8 mouse cellular contexts compared by ENCODE assay signal in the genomic region with DNA sequence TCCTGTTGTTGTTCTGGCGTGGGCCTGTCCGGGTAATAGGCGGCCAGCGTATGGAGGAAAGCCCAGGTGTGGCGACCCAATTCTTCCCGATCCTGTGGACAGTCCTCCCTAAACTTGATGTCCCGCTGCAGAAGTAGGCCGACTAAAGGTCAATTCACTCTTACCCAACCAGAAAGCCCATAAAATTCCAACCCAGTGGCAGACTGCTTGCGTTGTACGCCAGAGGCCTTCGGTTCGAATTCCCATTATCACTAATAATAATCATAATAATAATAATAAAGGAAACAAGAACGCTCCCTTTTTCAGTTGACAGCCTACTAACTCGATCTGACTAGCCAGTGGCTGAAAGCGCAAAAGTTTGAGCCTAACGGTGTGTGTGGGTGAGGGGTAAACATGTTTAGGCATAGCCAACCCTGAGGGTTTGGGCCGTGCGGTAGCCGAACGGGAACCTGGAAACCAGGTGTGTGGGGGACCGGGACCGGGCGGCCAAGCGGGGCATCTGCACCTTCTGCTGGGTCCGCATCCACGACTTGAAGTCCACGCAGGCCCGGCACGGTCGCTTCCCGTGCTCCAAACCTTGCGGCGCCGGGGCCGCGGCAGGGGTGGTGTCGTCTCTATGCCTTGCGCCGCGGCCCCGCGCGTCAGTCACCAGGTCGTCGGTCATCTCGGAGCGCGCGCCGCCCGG. TPM values are rescaled to one million over a fixed set of nuclear protein-coding genes. Genes with fewer than 3 reads are reported as not detected.
DNase-seq lines count a peak whose midpoint lies in the region; ATAC-seq and TF ChIP-seq lines count a peak whose summit lies in the region.

No protein-coding gene starts in this region.

- H3K4me2 ChIP-seq in heart, embryonic 11.5 days: peak overlapping the region; percentile 89
- peak overlapping the region; percentile 83 for H3K4me2 ChIP-seq in forebrain, postnatal 0 days (ENCODE audit: low read depth)
- H3K4me2 ChIP-seq in liver, embryonic 15.5 days: peak overlapping the region; percentile 96

- H3K36me3 ChIP-seq in heart, embryonic 11.5 days (ENCODE audit: control insufficient read depth, insufficient read depth, low read length): peaks cover 10% of the 10 kb centered on the region
- H3K36me3 ChIP-seq in ES-Bruce4 (ENCODE audit: control insufficient read depth, insufficient read depth, low read length, poor library complexity, severe bottlenecking): peaks cover 8% of the 10 kb centered on the region
- peaks cover 19% of the 10 kb centered on the region for H3K36me3 ChIP-seq in forebrain, postnatal 0 days (ENCODE audit: insufficient read depth)
- H3K36me3 ChIP-seq in liver, embryonic 15.5 days (replicated peaks): peaks cover 28% of the 10 kb centered on the region

- peak overlapping the region; percentile 90 for H3K9ac ChIP-seq in heart, embryonic 11.5 days (ENCODE audit: low read depth, low read length)
- H3K9ac ChIP-seq in ES-Bruce4 (ENCODE audit: low read depth, poor library complexity, severe bottlenecking): peak overlapping the region; percentile 95
- peak overlapping the region; percentile 79 for H3K9ac ChIP-seq in forebrain, postnatal 0 days
- peak overlapping the region; percentile 84 for H3K9ac ChIP-seq in liver, embryonic 15.5 days

- ATAC-seq in heart, embryonic 11.5 days (replicated peaks; ENCODE audit: insufficient number of reproducible peaks, low FRiP score, low TSS enrichment): peak; percentile 33; the same call in 1 of the 2 replicates
- ATAC-seq in forebrain, postnatal 0 days: no peak
- ATAC-seq in liver, embryonic 15.5 days (ENCODE audit: insufficient read depth): peak; percentile 13

- TF ChIP-seq EP300 in ES-Bruce4 (IDR thresholded peaks at IDR 0.05; ENCODE audit: insufficient read depth, low read depth, low read length): no peak

- TF ChIP-seq POLR2A in ES-Bruce4 (IDR thresholded peaks at IDR 0.05; ENCODE audit: insufficient read depth, low read length): no peak

- WGBS in heart, embryonic 11.5 days (ENCODE audit: insufficient replicate concordance): 8% methylated on average over 45 of the region's 51 CpGs
- WGBS in forebrain, postnatal 0 days: 7% methylated on average over 48 of the region's 51 CpGs
- 6% methylated on average over 51 of the region's 51 CpGs for WGBS in liver, embryonic 15.5 days (ENCODE audit: insufficient replicate concordance)

- H3K4me3 ChIP-seq in heart, embryonic 11.5 days (ENCODE audit: low read depth, low read length): peak overlapping the region; percentile 90
- peak overlapping the region; percentile 89 for H3K4me3 ChIP-seq in ES-Bruce4 (ENCODE audit: low read depth, low read length)
- H3K4me3 ChIP-seq in forebrain, postnatal 0 days (ENCODE audit: low read depth, low read length): peak overlapping the region; percentile 76
- peak overlapping the region; percentile 91 for H3K4me3 ChIP-seq in liver, embryonic 15.5 days (replicated peaks)

- H3K9me3 ChIP-seq in heart, embryonic 11.5 days (replicated peaks; ENCODE audit: control insufficient read depth, low read length): no peaks in the 10 kb centered on the region
- H3K9me3 ChIP-seq in ES-Bruce4 (replicated peaks; ENCODE audit: control insufficient read depth, insufficient read depth, low read length, poor library complexity, severe bottlenecking): no peaks in the 10 kb centered on the region
- no peaks in the 10 kb centered on the region for H3K9me3 ChIP-seq in forebrain, postnatal 0 days (ENCODE audit: low read length)
- no peaks in the 10 kb centered on the region for H3K9me3 ChIP-seq in liver, embryonic 15.5 days (replicated peaks)

- peaks cover 9% of the 10 kb centered on the region for H3K27me3 ChIP-seq in heart, embryonic 11.5 days (ENCODE audit: control insufficient read depth, insufficient read depth, low read length)
- H3K27me3 ChIP-seq in ES-Bruce4 (ENCODE audit: control insufficient read depth, insufficient read depth, low read length, poor library complexity, severe bottlenecking): no peaks in the 10 kb centered on the region
- H3K27me3 ChIP-seq in forebrain, postnatal 0 days (ENCODE audit: insufficient read depth, low read length): no peaks in the 10 kb centered on the region
- peaks cover 25% of the 10 kb centered on the region for H3K27me3 ChIP-seq in liver, embryonic 15.5 days

- H3K27ac ChIP-seq in heart, embryonic 11.5 days (ENCODE audit: low read depth, low read length): peak overlapping the region; percentile 78
- peak overlapping the region; percentile 86 for H3K27ac ChIP-seq in ES-Bruce4 (ENCODE audit: insufficient read depth, low read length)
- H3K27ac ChIP-seq in forebrain, postnatal 0 days (ENCODE audit: low read depth, low read length): peak overlapping the region; percentile 90
- peak overlapping the region; percentile 85 for H3K27ac ChIP-seq in liver, embryonic 15.5 days (replicated peaks)

- no peak for DNase-seq in heart, adult 11 months
- no peak for DNase-seq in forebrain, postnatal 0 days
- DNase-seq in cerebellum, adult 8-10 months: no peak
- DNase-seq in layer of hippocampus, adult 8-10 months (ENCODE audit: low spot score in 2 of 2): no peak
- DNase-seq in spleen, postnatal 36 days (ENCODE audit: low spot score in 2 of 2): no peak

- H3K4me1 ChIP-seq in heart, embryonic 11.5 days (ENCODE audit: control insufficient read depth, insufficient read depth, low read length): peaks cover 14% of the 10 kb centered on the region
- peaks cover 6% of the 10 kb centered on the region for H3K4me1 ChIP-seq in ES-Bruce4 (ENCODE audit: control insufficient read depth, insufficient read depth, low read length)
- H3K4me1 ChIP-seq in forebrain, postnatal 0 days (ENCODE audit: insufficient read depth): peaks cover 16% of the 10 kb centered on the region
- peaks cover 32% of the 10 kb centered on the region for H3K4me1 ChIP-seq in liver, embryonic 15.5 days (replicated peaks)

- no peak for TF ChIP-seq CTCF in ES-Bruce4 (IDR thresholded peaks at IDR 0.05; ENCODE audit: low read depth, low read length)
- no peak for TF ChIP-seq CTCF in forebrain, postnatal 0 days (IDR thresholded peaks at IDR 0.05; ENCODE audit: low read depth)

RNA-seq across cellular contexts. Expression of gene Gfer, which starts 0.5 kb away (rescaled TPM):
- polyA plus RNA-seq in heart, embryonic 11.5 days (2014; fragmentation: Nextera tagmentation; extraction: Ambion mirVana): 36.7 and 39.0 TPM in 2 replicates
- polyA plus RNA-seq in ES-Bruce4 (2011; ENCODE audit: insufficient read depth, insufficient read length, low read depth, missing spikeins): 79.6 and 84.0 TPM in 2 replicates
- total RNA-seq in forebrain, postnatal 0 days (2014; rRNA removed): 34.5 and 34.7 TPM in 2 replicates
- 35.4 and 38.0 TPM in 2 replicates for polyA plus RNA-seq in forebrain, postnatal 0 days (2015; fragmentation: Nextera tagmentation; extraction: Ambion mirVana)
- polyA plus RNA-seq in liver, embryonic 15.5 days (2015; fragmentation: Nextera tagmentation; extraction: Ambion mirVana): 22.8 and 25.2 TPM in 2 replicates
- 10 to 100 TPM; 17.9 to 23.4 (median 21.1) TPM for total RNA-seq in layer of hippocampus, adult 8-10 months (2022)

RNA-seq across cellular contexts. Expression of gene Noxo1, which starts 0.6 kb away (rescaled TPM):
- polyA plus RNA-seq in heart, embryonic 11.5 days (2014; fragmentation: Nextera tagmentation; extraction: Ambion mirVana): 0.49 and 1.1 TPM in 2 replicates
- polyA plus RNA-seq in ES-Bruce4 (2011; ENCODE audit: insufficient read depth, insufficient read length, low read depth, missing spikeins): 1.2 and 2.3 TPM in 2 replicates
- total RNA-seq in forebrain, postnatal 0 days (2014; rRNA removed): 3.8 and 4.5 TPM in 2 replicates
- polyA plus RNA-seq in forebrain, postnatal 0 days (2015; fragmentation: Nextera tagmentation; extraction: Ambion mirVana): 1.4 and 2.5 TPM in 2 replicates
- polyA plus RNA-seq in liver, embryonic 15.5 days (2015; fragmentation: Nextera tagmentation; extraction: Ambion mirVana): 0.14 and 0.16 TPM in 2 replicates
- 1 to 10 TPM; 2.0 to 4.3 (median 3.4) TPM for total RNA-seq in layer of hippocampus, adult 8-10 months (2022)

RNA-seq across cellular contexts. Expression of gene Syngr3, which starts 5.7 kb away (rescaled TPM):
- polyA plus RNA-seq in heart, embryonic 11.5 days (2014; fragmentation: Nextera tagmentation; extraction: Ambion mirVana): 0.39 and 0.65 TPM in 2 replicates
- 8.1 and 8.9 TPM in 2 replicates for polyA plus RNA-seq in ES-Bruce4 (2011; ENCODE audit: insufficient read depth, insufficient read length, low read depth, missing spikeins)
- total RNA-seq in forebrain, postnatal 0 days (2014; rRNA removed): 218 and 221 TPM in 2 replicates
- 255 and 290 TPM in 2 replicates for polyA plus RNA-seq in forebrain, postnatal 0 days (2015; fragmentation: Nextera tagmentation; extraction: Ambion mirVana)
- polyA plus RNA-seq in liver, embryonic 15.5 days (2015; fragmentation: Nextera tagmentation; extraction: Ambion mirVana): 0.07 and 0.16 TPM in 2 replicates
- 100 to 1,000 TPM; 137 to 165 (median 150) TPM for total RNA-seq in layer of hippocampus, adult 8-10 months (2022)

RNA-seq across cellular contexts. Expression of gene Tbl3, which starts 12.0 kb away (rescaled TPM):
- 50.9 and 54.8 TPM in 2 replicates for polyA plus RNA-seq in heart, embryonic 11.5 days (2014; fragmentation: Nextera tagmentation; extraction: Ambion mirVana)
- polyA plus RNA-seq in ES-Bruce4 (2011; ENCODE audit: insufficient read depth, insufficient read length, low read depth, missing spikeins): 43.3 and 44.4 TPM in 2 replicates
- 39.0 and 59.2 TPM in 2 replicates for total RNA-seq in forebrain, postnatal 0 days (2014; rRNA removed)
- 45.7 and 48.0 TPM in 2 replicates for polyA plus RNA-seq in forebrain, postnatal 0 days (2015; fragmentation: Nextera tagmentation; extraction: Ambion mirVana)
- 35.0 and 40.6 TPM in 2 replicates for polyA plus RNA-seq in liver, embryonic 15.5 days (2015; fragmentation: Nextera tagmentation; extraction: Ambion mirVana)
- 10 to 100 TPM; 24.2 to 32.3 (median 27.8) TPM for total RNA-seq in layer of hippocampus, adult 8-10 months (2022)

RNA-seq across cellular contexts. Expression of gene Rnf151, which starts 22.4 kb away (rescaled TPM):
- polyA plus RNA-seq in heart, embryonic 11.5 days (2014; fragmentation: Nextera tagmentation; extraction: Ambion mirVana): not detected in 2 replicates
- polyA plus RNA-seq in ES-Bruce4 (2011; ENCODE audit: insufficient read depth, insufficient read length, low read depth, missing spikeins): not detected in 2 replicates
- total RNA-seq in forebrain, postnatal 0 days (2014; rRNA removed): 0.69 TPM in 1 of 2 replicates, not detected in the other
- polyA plus RNA-seq in forebrain, postnatal 0 days (2015; fragmentation: Nextera tagmentation; extraction: Ambion mirVana): not detected in 2 replicates
- polyA plus RNA-seq in liver, embryonic 15.5 days (2015; fragmentation: Nextera tagmentation; extraction: Ambion mirVana): not detected in 2 replicates
- total RNA-seq in layer of hippocampus, adult 8-10 months (2022): under 1 TPM in 2 of 4 experiments, not detected in 2; 0.36 to 0.47 TPM

Comparison
In these comparisons a context has a peak if more than half of its experiments do, and no peak if none do; other contexts are left out.
1. RNA of gene Syngr3, which starts 5.7 kb away (polyA plus RNA-seq): 255 to 290 TPM in forebrain, postnatal 0 days; 8.1 to 8.9 TPM in ES-Bruce4, 0.39 to 0.65 TPM in heart, embryonic 11.5 days and 0.07 to 0.16 TPM in liver, embryonic 15.5 days; every median in the first group is over 10 times any median in the second.
2. Peak in every context shown above with its lines, with median percentiles within 50 percentile points of each other: H3K27ac ChIP-seq, H3K4me2 ChIP-seq, H3K4me3 ChIP-seq and H3K9ac ChIP-seq.